Mouse (Mus musculus) kidney, adult 2 months (tissue): Measurements from ENCODE around the gene Grid2ip.

Source experiments
- CTCF ChIP-seq: fragments of 200-500 bp; conservative IDR thresholded peaks from 2 replicates; pipeline ENCODE4 v1.5.1; 2011; ENCODE audit warnings: low read depth, mild to moderate bottlenecking, control low read depth, low read length, moderate library complexity, mixed read lengths; ENCODE audit not compliant: insufficient read depth, insufficient read length
- POLR2A ChIP-seq: fragments of 200-500 bp; IDR thresholded peaks from one replicate; pipeline ENCODE4 v1.6.1; 2011; ENCODE audit warnings: low read depth, low read length, control low read depth

GRCm38 (mm10) chr5:143369611-143370255 is 12.6 kb downstream of the Grid2ip start:
- no peak for TF ChIP-seq CTCF
- TF ChIP-seq POLR2A, result no peak
